Mouse (Mus musculus) lung, adult 2 months (tissue): Measurements from ENCODE around the gene Traf3ip2.

ENCODE experiments used
- CTCF ChIP-seq: fragments of 200-500 bp; IDR thresholded peaks from 2 replicates; pipeline ENCODE4 v1.5.1; 2011; ENCODE audit warnings: mild to moderate bottlenecking, low read length, control low read depth; ENCODE audit not compliant: insufficient read depth
- POLR2A ChIP-seq: fragments of 200-500 bp; IDR thresholded peaks from 2 replicates; pipeline ENCODE4 v1.6.1; 2011; ENCODE audit warnings: low read depth, mild to moderate bottlenecking, control low read depth, low read length, borderline replicate concordance; ENCODE audit errors: extremely low read depth

GRCm38 (mm10) chr10:39646629-39647019 lies 33.9 kb downstream of the Traf3ip2 start:
- TF ChIP-seq POLR2A: no peak
- no peak for TF ChIP-seq CTCF
